Mouse (Mus musculus): ENCODE measurements around the gene Maml3. TPM values are rescaled to one million over a fixed set of nuclear protein-coding genes. Genes with fewer than 3 reads are reported as not detected.
A peak's percentile ranks its signal among the peaks of the same experiment; 100 is the strongest.

Maml3 gene
- polyA plus RNA-seq, 1 experiment = 3.1 TPM

GRCm38 (mm10) chr3:51915415-51915814 is 189.5 kb downstream of the Maml3 start:
- H3K4me2 ChIP-seq (ENCODE audit: low read depth) = peak overlapping the region; percentile 69
- TF ChIP-seq MYOD1 (IDR thresholded peaks at IDR 0.05; ENCODE audit: control insufficient read depth in 1 of 3, insufficient read length in 2 of 3, low read depth in 2 of 3) (peak in 1 of 3 experiments; percentile 19), POLR2AphosphoS2 (IDR thresholded peaks at IDR 0.05; ENCODE audit: insufficient read length, low read depth) (no peak), E2F4 (IDR thresholded peaks at IDR 0.05; ENCODE audit: insufficient read depth) (no peak)
- no peaks in the 10 kb centered on the region for H3K36me3 ChIP-seq (ENCODE audit: control insufficient read depth, insufficient read depth)
- H3ac ChIP-seq (ENCODE audit: control insufficient read depth, insufficient read length) = no peak overlapping the region
- no peak overlapping the region for H3K4me3 ChIP-seq
- no peaks in the 10 kb centered on the region for H3K27me3 ChIP-seq (ENCODE audit: control insufficient read depth, insufficient read depth, insufficient read length)
- peaks cover 5% of the 10 kb centered on the region for H3K79me2 ChIP-seq (ENCODE audit: control insufficient read depth, insufficient read depth)

DNA sequence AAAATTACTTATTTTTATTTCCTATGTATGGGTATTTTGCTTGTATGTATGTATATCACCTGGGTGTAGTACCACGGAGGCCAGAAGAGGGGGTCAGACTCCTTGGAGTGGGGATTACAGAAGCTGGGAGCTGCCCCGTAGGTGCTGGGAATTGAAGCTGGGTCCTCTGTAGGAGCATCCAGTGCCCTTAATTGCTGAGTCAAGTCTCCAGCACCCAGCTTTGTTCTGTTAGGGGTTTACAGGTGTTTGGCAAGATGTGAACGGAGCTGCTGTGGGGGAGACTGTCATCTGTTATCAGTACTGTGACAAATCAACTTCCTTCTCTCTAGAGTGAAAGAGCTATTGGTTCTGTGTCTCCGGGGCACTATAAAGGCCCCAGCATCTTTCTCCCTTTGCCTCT is 190.0 kb downstream of the Maml3 start:
- Histone ChIP-seq H3K4me3 (no peak overlapping the region), H3K36me3 (ENCODE audit: control insufficient read depth, insufficient read depth) (no peaks in the 10 kb centered on the region), H3K27me3 (ENCODE audit: control insufficient read depth, insufficient read depth, insufficient read length) (no peaks in the 10 kb centered on the region), H3ac (ENCODE audit: control insufficient read depth, insufficient read length) (no peak overlapping the region), H3K4me2 (ENCODE audit: low read depth) (no peak overlapping the region), H3K79me2 (ENCODE audit: control insufficient read depth, insufficient read depth) (peaks cover 5% of the 10 kb centered on the region)
- TF ChIP-seq E2F4 (IDR thresholded peaks at IDR 0.05; ENCODE audit: insufficient read depth) (no peak), SRF (IDR thresholded peaks at IDR 0.05; ENCODE audit: control insufficient read depth, insufficient read length, low read depth) (no peak), TCF12 (IDR thresholded peaks at IDR 0.05; ENCODE audit: insufficient read depth, poor library complexity, severe bottlenecking) (no peak), TCF3 (IDR thresholded peaks at IDR 0.05; ENCODE audit: insufficient read length, low read depth) (no peak), POLR2A (IDR thresholded peaks at IDR 0.05; ENCODE audit: insufficient read length, low read depth) (no peak), MYOG (IDR thresholded peaks at IDR 0.05; ENCODE audit: control insufficient read depth in 1 of 3, insufficient read depth in 1 of 3, insufficient read length in 2 of 3, low read depth in 2 of 3) (no peak), CEBPB (IDR thresholded peaks at IDR 0.05; ENCODE audit: insufficient read depth, poor library complexity, severe bottlenecking) (no peak), POLR2AphosphoS2 (IDR thresholded peaks at IDR 0.05; ENCODE audit: insufficient read length, low read depth) (no peak), REST (IDR thresholded peaks at IDR 0.05; ENCODE audit: insufficient read depth, insufficient read length) (no peak), MAX (IDR thresholded peaks at IDR 0.05; ENCODE audit: low read depth) (no peak), USF1 (IDR thresholded peaks at IDR 0.05; ENCODE audit: low read depth) (no peak), MYOD1 (IDR thresholded peaks at IDR 0.05; ENCODE audit: control insufficient read depth in 1 of 3, insufficient read length in 2 of 3, low read depth in 2 of 3) (no peak)

DNA sequence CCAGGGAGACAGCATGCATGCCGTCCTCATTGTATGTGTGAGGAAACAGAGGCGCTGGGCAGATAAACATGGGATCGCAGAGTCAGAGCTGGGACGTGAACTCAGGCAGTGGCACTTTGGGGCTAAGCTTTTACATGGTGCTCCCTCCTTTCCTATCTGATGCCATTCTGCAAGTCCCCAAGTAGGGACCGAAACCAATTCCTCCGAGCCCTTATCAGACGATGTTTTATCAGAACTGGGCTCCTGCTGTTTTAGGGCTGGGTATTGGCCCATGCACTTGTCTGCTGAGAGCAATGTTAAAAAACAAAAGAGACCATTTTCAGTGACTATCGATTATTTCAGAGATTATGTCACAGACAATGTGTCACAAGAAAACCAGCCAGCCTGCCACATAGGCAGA is 191.4 kb downstream of the Maml3 start:
- H3K4me2 ChIP-seq (ENCODE audit: low read depth) = no peak overlapping the region
- H3K4me3 ChIP-seq = no peak overlapping the region
- no peaks in the 10 kb centered on the region for H3K27me3 ChIP-seq (ENCODE audit: control insufficient read depth, insufficient read depth, insufficient read length)
- no peaks in the 10 kb centered on the region for H3K36me3 ChIP-seq (ENCODE audit: control insufficient read depth, insufficient read depth)
- H3ac ChIP-seq (ENCODE audit: control insufficient read depth, insufficient read length) = no peak overlapping the region
- TF ChIP-seq TCF12 (IDR thresholded peaks at IDR 0.05; ENCODE audit: insufficient read depth, poor library complexity, severe bottlenecking) = no peak
- TF ChIP-seq MYOD1 (IDR thresholded peaks at IDR 0.05; ENCODE audit: control insufficient read depth in 1 of 3, insufficient read length in 2 of 3, low read depth in 2 of 3) = no peak
- TF ChIP-seq REST (IDR thresholded peaks at IDR 0.05; ENCODE audit: insufficient read depth, insufficient read length) = no peak
- no peak for TF ChIP-seq POLR2AphosphoS2 (IDR thresholded peaks at IDR 0.05; ENCODE audit: insufficient read length, low read depth)
- TF ChIP-seq MAX (IDR thresholded peaks at IDR 0.05; ENCODE audit: low read depth) = no peak
- TF ChIP-seq TCF3 (IDR thresholded peaks at IDR 0.05; ENCODE audit: insufficient read length, low read depth) = no peak
- H3K79me2 ChIP-seq (ENCODE audit: control insufficient read depth, insufficient read depth) = peaks cover 5% of the 10 kb centered on the region

DNA sequence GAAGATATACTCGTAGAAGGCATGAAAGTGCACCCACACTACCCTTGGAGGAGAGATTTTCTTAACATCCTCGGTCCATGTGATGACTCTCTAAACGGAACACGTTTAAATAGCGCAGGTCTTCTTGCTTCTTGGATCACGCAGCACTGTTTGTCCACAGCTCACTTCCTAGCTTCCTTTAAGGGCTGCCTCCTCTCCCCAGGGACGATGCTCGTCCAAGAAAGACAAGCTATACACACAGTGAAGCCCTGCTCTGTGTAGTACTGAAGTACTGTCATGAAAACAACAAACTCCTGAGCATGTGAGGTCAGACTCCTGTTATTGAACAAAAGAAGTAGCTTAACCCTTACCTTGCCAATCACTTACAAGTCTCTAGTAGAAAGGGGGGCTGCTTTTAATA is 192.7 kb downstream of the Maml3 start:
- Histone ChIP-seq H3K36me3 (ENCODE audit: control insufficient read depth, insufficient read depth) (no peaks in the 10 kb centered on the region), H3ac (ENCODE audit: control insufficient read depth, insufficient read length) (no peak overlapping the region), H3K4me3 (no peak overlapping the region), H3K79me2 (ENCODE audit: control insufficient read depth, insufficient read depth) (peaks cover 10% of the 10 kb centered on the region), H3K27me3 (ENCODE audit: control insufficient read depth, insufficient read depth, insufficient read length) (no peaks in the 10 kb centered on the region), H3K4me2 (ENCODE audit: low read depth) (no peak overlapping the region)
- no peak for TF ChIP-seq POLR2AphosphoS2 (IDR thresholded peaks at IDR 0.05; ENCODE audit: insufficient read length, low read depth)
- TF ChIP-seq TCF12 (IDR thresholded peaks at IDR 0.05; ENCODE audit: insufficient read depth, poor library complexity, severe bottlenecking) = no peak
- TF ChIP-seq MAX (IDR thresholded peaks at IDR 0.05; ENCODE audit: low read depth) = no peak
- no peak for TF ChIP-seq TCF3 (IDR thresholded peaks at IDR 0.05; ENCODE audit: insufficient read length, low read depth)
- no peak for TF ChIP-seq REST (IDR thresholded peaks at IDR 0.05; ENCODE audit: insufficient read depth, insufficient read length)

DNA sequence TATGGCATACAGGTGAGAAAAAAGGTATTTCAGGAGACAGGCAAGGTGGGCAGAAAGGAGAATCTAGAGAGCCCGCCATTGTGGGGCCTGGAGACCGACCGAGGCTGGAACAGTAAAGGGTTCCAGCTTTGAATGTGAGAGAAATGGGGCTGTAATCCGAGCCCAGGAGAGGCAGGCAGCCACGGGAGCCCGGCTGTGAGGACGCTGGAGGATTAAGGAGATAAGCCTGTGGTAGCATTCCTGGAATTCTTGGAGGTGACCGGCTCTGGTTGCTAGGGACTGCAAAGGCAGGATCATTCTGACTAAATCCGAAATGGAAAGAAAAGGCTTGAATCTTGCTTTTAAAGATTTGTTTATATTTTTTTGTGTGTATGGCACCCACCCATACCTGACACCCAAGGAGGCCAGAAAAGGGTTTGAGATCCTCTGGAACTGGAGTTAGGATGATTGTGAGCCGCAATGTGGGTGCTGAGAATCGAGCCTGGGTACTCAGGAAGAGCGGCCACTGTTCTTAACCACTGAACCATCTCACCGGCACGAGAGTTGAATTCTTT is 196.4 kb downstream of the Maml3 start:
- H3K36me3 ChIP-seq (ENCODE audit: control insufficient read depth, insufficient read depth) = no peaks in the 10 kb centered on the region
- H3K27me3 ChIP-seq (ENCODE audit: control insufficient read depth, insufficient read depth, insufficient read length) = no peaks in the 10 kb centered on the region
- H3K79me2 ChIP-seq (ENCODE audit: control insufficient read depth, insufficient read depth) = peaks cover 6% of the 10 kb centered on the region
- H3K4me2 ChIP-seq (ENCODE audit: low read depth) = peak overlapping the region; percentile 70
- H3K4me3 ChIP-seq = no peak overlapping the region
- H3ac ChIP-seq (ENCODE audit: control insufficient read depth, insufficient read length) = no peak overlapping the region
- peak; percentile 34 for TF ChIP-seq TCF3 (IDR thresholded peaks at IDR 0.05; ENCODE audit: insufficient read length, low read depth)
- TF ChIP-seq MYOD1 (IDR thresholded peaks at IDR 0.05; ENCODE audit: control insufficient read depth in 1 of 3, insufficient read length in 2 of 3, low read depth in 2 of 3) = peak in 1 of 3 experiments; percentile 57
- TF ChIP-seq MYOG (IDR thresholded peaks at IDR 0.05; ENCODE audit: control insufficient read depth in 1 of 3, insufficient read depth in 1 of 3, insufficient read length in 2 of 3, low read depth in 2 of 3) = peak in 1 of 3 experiments; percentile 79
- TF ChIP-seq SRF (IDR thresholded peaks at IDR 0.05; ENCODE audit: control insufficient read depth, insufficient read length, low read depth) = no peak
- TF ChIP-seq POLR2A (IDR thresholded peaks at IDR 0.05; ENCODE audit: insufficient read length, low read depth) = no peak

Data from myocyte (in vitro differentiated cells).